Mouse (Mus musculus) midbrain, embryonic 14.5 days (tissue): Measurements from ENCODE around the gene Pde1b. TPM values are rescaled to one million over a fixed set of nuclear protein-coding genes. Genes with fewer than 3 reads are reported as not detected.
A peak's percentile ranks its signal among the peaks of the same experiment; 100 is the strongest.

Experiments
- ATAC-seq: fragments of 200-750 bp; cut with Nextera tagmentation; 2 replicates; pipeline ENCODE4 v1.8.0; 2017; ENCODE audit warnings: moderate number of reproducible peaks, moderate library complexity; ENCODE audit not compliant: low FRiP score, low TSS enrichment
- DNase-seq: peaks from one replicate; pipeline ENCODE4 v3.0.0-alpha.2; 2015
- H3K27ac ChIP-seq: fragments of 300-500 bp; sonication (generic); replicated peaks from 2 replicates; pipeline ENCODE4 v1.5.1; 2014; ENCODE audit warnings: mild to moderate bottlenecking, low read depth, low read length, moderate library complexity
- H3K27me3 ChIP-seq: fragments of 300-500 bp; sonication (generic); 2 replicates; pipeline ENCODE4 v1.6.1; 2014; ENCODE audit warnings: low read length, control low read depth, mixed read lengths; ENCODE audit not compliant: control insufficient read depth, insufficient read depth
- H3K36me3 ChIP-seq: fragments of 300-500 bp; sonication (generic); 2 replicates; pipeline ENCODE4 v1.6.1; 2014; ENCODE audit warnings: low read length, control low read depth; ENCODE audit not compliant: control insufficient read depth, insufficient read depth
- H3K4me1 ChIP-seq: fragments of 300-500 bp; sonication (generic); 2 replicates; pipeline ENCODE4 v1.6.1; 2014; ENCODE audit warnings: mild to moderate bottlenecking, antibody characterized with exemption, low read length, control low read depth; ENCODE audit not compliant: control insufficient read depth, insufficient read depth
- H3K4me2 ChIP-seq: fragments of 300-500 bp; sonication (generic); 2 replicates; pipeline ENCODE4 v1.6.1; 2014; ENCODE audit warnings: mild to moderate bottlenecking, low read length, moderate library complexity
- H3K4me3 ChIP-seq: fragments of 300-500 bp; sonication (generic); replicated peaks from 2 replicates; pipeline ENCODE4 v1.5.1; 2014; ENCODE audit warnings: low read depth, low read length
- H3K9ac ChIP-seq: fragments of 300-500 bp; sonication (generic); replicated peaks from 2 replicates; pipeline ENCODE4 v1.6.1; 2014; ENCODE audit warnings: mild to moderate bottlenecking, low read length, moderate library complexity
- H3K9me3 ChIP-seq: fragments of 300-500 bp; sonication (generic); 2 replicates; pipeline ENCODE4 v1.6.1; 2016; ENCODE audit warnings: low read length, control low read depth, mixed read lengths; ENCODE audit not compliant: control insufficient read depth
- WGBS: fragments of 180-500 bp; shearing (Covaris S2); extraction: QIAGEN DNeasy Blood & Tissue Kit; methylation state at CpG from one replicate; pipeline ENCODE4 v1.1.7; 2014; 5-methylcytosine and 5-hydroxymethylcytosine counted together
- polyA plus RNA-seq: library from polyadenylated mRNA; unstranded; fragments of >200 nt; fragmentation: Nextera tagmentation; extraction: Ambion mirVana; gene quantifications from 2 replicates; pipeline ENCODE4 v1.2.1, GENCODE M21; 2014

The Pde1b gene
- 81.6 and 90.8 TPM in 2 replicates for polyA plus RNA-seq

DNA sequence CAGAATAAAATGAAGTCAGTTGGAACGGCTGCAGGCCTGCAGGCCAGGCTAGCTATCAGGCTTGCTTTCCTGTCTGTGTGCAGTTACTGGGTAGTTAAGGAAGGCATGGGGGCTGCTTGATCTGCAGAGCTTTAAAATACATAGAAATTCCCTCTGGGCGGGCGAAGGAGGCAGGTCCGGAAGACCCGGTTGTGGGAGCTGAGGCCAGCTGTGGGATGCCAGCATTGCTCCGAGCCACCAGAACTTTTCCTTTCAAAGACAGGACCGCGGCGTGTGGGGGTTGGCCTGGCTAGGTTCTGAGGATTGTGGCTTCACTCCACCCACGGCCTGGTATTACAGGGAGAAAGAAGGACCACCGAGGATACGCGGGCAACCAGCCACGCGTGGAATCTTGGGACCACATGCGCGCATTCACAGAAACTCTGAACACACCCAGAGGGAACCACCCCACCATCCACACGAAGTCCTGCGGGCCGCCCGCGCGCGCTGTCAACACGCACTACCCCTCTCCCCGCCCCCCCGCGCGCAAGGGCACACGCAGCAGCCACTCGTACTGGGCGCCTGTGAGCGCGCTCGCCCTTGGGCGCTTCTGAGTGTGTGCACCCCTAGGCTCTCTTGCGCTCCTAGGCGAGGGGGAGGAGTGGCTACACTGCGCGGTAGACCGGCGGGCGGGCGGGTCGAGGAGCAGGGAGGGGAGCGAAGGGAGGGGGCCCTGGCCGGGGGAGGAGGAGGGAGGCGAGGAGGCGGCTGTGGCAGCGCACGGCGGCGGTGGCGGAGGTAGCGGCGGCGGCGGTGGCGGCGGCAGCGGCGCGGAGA is at the start of gene Pde1b:
Gene Pde1b, plus strand, starts transcription at position 600 of the 816 bp plus-strand sequence.
- Histone ChIP-seq H3K36me3 (no peaks in the 10 kb centered on the region), H3K9ac (peak within 1 kb of the TSS; percentile 91), H3K4me1 (peaks cover 38% of the 10 kb centered on the region), H3K27me3 (no peaks in the 10 kb centered on the region), H3K4me3 (peak within 1 kb of the TSS; percentile 73), H3K9me3 (no peaks in the 10 kb centered on the region), H3K27ac (peak within 1 kb of the TSS; percentile 86), H3K4me2 (peak within 1 kb of the TSS; percentile 87)
- WGBS: under 1% methylated on average over 62 of the region's 63 CpGs
- DNase-seq (peak; percentile 84), ATAC-seq (peak; percentile 89)

DNA sequence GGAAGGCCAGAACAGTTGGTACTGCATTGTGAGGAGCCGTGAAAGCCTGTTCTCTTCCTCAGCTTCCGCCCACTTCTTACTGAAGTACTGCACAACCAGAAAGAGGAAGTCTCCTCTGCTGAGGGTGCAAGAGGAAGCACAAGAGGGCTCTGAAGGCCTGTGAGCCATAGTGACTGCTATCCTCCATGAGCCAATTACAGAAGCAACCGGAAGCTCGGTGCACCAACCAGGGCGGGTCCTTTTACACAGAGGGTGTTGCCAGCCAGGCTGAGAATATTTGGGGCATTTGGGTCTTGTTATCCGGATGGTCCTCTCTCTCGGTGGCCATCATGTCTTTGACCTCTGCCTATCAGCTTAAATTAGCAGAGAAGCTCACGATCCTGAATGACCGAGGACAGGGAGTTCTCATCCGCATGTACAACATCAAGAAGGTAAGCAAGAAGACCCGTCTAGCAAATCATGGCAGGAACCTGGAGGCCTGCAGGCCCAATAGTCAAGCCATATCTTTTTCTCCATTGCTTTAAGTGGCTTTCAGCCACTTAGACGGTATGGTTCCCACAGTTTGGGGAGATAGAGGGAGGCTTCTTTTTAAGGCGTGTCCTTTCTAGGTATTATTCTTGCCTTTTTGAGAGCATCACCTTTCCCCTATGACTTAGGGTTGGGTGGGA is 49.1 kb upstream of the Pde1b start, which contains the start of gene Nckap1l:
Gene Nckap1l, plus strand, starts transcription at position 244 of the 668 bp plus-strand sequence.
- no peaks in the 10 kb centered on the region for H3K4me1 ChIP-seq
- no peak within 1 kb of the TSS for H3K9ac ChIP-seq
- ATAC-seq (no peak), DNase-seq (no peak)
- no peak within 1 kb of the TSS for H3K4me2 ChIP-seq
- H3K36me3 ChIP-seq: no peaks in the 10 kb centered on the region
- H3K27me3 ChIP-seq: no peaks in the 10 kb centered on the region
- 91% methylated on average over 13 of the region's 13 CpGs for WGBS
- no peak within 1 kb of the TSS for H3K4me3 ChIP-seq
- H3K27ac ChIP-seq: no peak within 1 kb of the TSS
- H3K9me3 ChIP-seq: no peaks in the 10 kb centered on the region

DNA sequence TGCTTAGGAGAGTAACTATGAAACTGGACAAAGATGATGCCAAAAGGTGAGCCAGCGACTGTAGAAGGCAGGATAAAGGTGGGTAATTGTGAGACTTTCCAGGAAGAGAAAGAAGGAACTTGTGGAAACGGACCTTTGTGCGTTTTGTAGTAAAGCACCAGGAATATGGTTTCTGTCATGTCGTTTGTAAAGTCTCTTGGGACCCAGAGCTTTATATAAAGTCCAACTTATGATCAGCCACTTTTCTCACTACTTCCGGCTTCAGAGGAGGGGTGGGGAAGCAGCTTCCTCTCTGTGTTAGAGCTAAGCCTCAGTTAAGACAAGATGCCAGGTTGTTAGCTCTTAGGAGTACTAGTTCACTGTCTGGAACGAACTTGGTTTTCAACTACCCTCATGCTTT is 48.4 kb upstream of the Pde1b start:
- Histone ChIP-seq H3K36me3 (no peaks in the 10 kb centered on the region), H3K4me2 (no peak overlapping the region), H3K27me3 (no peaks in the 10 kb centered on the region), H3K27ac (no peak overlapping the region), H3K9me3 (no peaks in the 10 kb centered on the region), H3K9ac (no peak overlapping the region), H3K4me3 (no peak overlapping the region), H3K4me1 (no peaks in the 10 kb centered on the region)
- WGBS: 89% methylated on average over 6 of the region's 6 CpGs
- DNase-seq (no peak), ATAC-seq (no peak)

DNA sequence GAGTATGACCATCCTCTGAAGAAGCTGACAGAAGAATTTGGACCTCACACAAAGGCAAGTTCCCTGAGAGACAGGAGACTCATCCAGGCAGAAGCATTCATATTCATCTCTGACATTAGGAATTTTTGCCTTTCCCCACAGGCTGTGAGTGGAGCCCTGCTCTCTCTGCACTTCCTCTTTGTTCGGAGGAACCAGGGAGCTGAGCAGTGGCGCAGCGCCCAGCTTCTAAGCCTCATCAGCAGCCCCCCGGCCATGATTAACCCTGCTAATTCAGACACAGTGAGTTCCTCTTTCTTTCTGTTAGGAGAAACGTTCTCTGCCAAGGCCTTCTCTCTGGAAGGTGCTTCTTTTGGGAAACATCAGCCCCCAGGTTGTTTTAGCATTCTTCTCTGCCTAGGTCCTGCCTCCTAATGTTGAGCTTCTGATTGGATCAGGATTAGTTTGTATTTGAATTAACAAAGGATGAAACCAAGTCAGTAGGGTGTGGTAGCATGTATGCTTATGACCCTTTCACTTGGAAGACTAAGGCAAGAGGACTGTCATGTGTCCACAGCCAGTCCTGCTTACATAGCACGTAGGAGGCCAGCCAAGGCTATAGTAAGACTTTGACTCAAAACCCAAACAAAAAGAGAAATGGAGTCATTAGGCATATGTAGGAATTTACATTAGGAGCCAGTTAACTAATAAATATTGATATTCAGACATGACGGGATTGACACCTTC is 40.1 kb upstream of the Pde1b start:
- WGBS: 65% methylated on average over 7 of the region's 7 CpGs
- ATAC-seq: no peak

DNA sequence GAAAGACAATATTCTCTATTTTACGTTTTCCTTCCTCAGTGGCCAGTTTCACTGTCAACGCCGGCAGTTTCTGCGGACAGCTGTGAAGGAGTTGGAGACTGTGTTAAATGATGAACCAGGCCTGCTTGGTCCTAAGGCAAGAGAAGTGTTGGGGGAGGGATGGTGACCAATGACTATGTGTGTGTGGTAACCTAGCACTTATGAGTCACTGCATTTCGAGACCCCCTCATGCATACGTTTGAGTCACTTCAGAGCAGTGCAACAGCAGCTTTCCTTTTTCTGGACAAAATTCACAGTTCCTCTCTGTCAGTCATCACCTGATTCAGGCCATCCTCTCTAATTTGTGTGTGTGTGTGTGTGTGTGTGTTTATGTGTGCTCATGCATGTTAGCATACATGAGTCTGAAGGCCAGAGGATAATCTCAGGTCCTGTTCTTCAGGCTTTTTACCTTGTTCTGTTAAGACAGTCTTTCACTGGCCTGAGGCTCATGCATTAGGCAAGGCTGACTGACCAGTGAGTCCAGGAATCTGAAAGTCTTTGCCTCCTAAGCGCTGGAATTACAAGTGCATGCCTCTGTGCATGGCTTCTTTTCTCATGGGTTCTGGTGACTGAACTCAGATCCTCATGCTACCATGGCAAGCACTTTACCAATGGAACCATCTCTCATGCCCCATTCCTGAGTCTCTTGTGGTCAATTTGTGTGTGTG is 31.2 kb upstream of the Pde1b start:
- 87% methylated on average over 7 of the region's 7 CpGs for WGBS

More for the DNA sequence above, 40.1 kb upstream of the Pde1b start:
- peak; percentile 23 for DNase-seq
- no peaks in the 10 kb centered on the region for H3K9me3 ChIP-seq
- H3K4me2 ChIP-seq: no peak overlapping the region
- no peak overlapping the region for H3K4me3 ChIP-seq
- H3K9ac ChIP-seq: no peak overlapping the region
- H3K27ac ChIP-seq: no peak overlapping the region
- no peaks in the 10 kb centered on the region for H3K36me3 ChIP-seq
- H3K27me3 ChIP-seq: no peaks in the 10 kb centered on the region
- H3K4me1 ChIP-seq: no peaks in the 10 kb centered on the region

DNA sequence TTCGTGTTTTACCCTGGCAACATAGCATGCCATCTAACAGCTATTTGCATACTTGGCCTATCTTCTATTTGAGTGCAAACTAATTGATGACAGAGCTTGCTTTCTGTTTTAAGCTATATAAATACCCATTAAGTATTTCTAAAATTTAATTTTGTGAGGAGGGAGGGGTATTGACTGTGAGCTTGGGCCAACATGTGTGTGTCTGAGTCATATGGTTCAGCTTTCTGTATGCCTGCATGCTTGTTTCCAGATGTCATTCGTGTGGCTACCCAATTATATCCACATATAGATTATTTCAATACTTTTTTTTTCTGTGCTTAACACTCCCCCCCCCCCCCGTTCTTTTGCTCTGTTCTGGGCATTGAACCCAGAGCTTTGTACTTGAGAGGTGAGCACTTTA is 30.6 kb upstream of the Pde1b start:
- Histone ChIP-seq H3K9ac (no peak overlapping the region), H3K4me2 (no peak overlapping the region), H3K9me3 (no peaks in the 10 kb centered on the region), H3K4me1 (no peaks in the 10 kb centered on the region), H3K27ac (no peak overlapping the region), H3K27me3 (no peaks in the 10 kb centered on the region), H3K4me3 (no peak overlapping the region), H3K36me3 (no peaks in the 10 kb centered on the region)
- ATAC-seq: no peak
- WGBS: 79% methylated on average over 3 of the region's 3 CpGs
- DNase-seq: no peak

More for the DNA sequence above, 31.2 kb upstream of the Pde1b start:
- Histone ChIP-seq H3K9ac (no peak overlapping the region), H3K4me1 (no peaks in the 10 kb centered on the region), H3K4me2 (no peak overlapping the region), H3K9me3 (no peaks in the 10 kb centered on the region), H3K27me3 (no peaks in the 10 kb centered on the region), H3K27ac (no peak overlapping the region), H3K4me3 (no peak overlapping the region), H3K36me3 (no peaks in the 10 kb centered on the region)
- ATAC-seq: no peak
- no peak for DNase-seq

DNA sequence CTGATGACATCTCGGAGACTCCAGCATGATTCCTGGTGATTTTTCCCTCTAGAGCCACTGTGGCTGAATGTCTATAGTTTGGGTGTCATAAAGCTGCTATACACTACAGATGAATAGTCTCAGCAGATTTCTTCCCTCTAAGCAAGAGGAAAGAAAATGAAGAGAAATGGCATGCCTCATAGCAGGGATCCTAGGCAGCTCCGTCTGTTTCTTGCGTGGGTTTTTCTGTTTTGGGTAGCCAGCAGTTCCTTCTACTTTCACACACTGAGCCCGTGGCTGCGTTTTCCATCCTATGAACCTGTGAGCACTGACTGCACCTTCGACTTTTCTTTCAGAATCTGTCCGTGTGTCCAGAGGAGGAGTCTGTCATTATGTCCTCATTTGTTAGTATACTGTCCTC is 29.7 kb upstream of the Pde1b start:
- Histone ChIP-seq H3K4me2 (no peak overlapping the region), H3K36me3 (no peaks in the 10 kb centered on the region), H3K9me3 (no peaks in the 10 kb centered on the region), H3K9ac (no peak overlapping the region), H3K27me3 (no peaks in the 10 kb centered on the region), H3K27ac (no peak overlapping the region), H3K4me3 (no peak overlapping the region), H3K4me1 (no peaks in the 10 kb centered on the region)
- no peak for DNase-seq
- ATAC-seq: no peak
- WGBS: 91% methylated on average over 7 of the region's 7 CpGs

DNA sequence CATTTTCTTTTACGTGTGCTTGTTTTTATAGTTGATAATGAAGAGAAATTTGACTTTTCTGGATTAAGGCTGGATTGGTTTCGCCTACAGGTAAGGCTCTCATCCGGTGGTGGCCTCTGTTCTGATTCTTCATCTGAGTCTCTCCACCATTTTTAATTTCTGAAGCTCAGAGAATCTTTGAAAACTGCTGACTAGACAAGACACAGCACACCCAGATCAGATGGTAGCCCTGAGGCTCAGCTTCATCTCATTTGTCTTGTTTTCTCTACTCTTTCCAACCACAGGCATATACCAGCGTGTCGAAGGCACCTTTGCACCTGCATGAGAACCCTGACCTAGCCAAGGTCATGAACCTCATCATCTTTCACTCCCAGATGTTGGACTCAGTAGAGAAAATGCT is 29.1 kb upstream of the Pde1b start:
- no peaks in the 10 kb centered on the region for H3K9me3 ChIP-seq
- no peak overlapping the region for H3K27ac ChIP-seq
- no peaks in the 10 kb centered on the region for H3K4me1 ChIP-seq
- H3K4me2 ChIP-seq: no peak overlapping the region
- no peaks in the 10 kb centered on the region for H3K36me3 ChIP-seq
- H3K27me3 ChIP-seq: no peaks in the 10 kb centered on the region
- ATAC-seq (no peak), DNase-seq (no peak)
- WGBS: 97% methylated on average over 5 of the region's 5 CpGs
- no peak overlapping the region for H3K9ac ChIP-seq
- H3K4me3 ChIP-seq: no peak overlapping the region
